Mouse (Mus musculus): ENCODE data around the gene F7.
A peak's percentile ranks its signal among the peaks of the same experiment; 100 is the strongest.

DNA sequence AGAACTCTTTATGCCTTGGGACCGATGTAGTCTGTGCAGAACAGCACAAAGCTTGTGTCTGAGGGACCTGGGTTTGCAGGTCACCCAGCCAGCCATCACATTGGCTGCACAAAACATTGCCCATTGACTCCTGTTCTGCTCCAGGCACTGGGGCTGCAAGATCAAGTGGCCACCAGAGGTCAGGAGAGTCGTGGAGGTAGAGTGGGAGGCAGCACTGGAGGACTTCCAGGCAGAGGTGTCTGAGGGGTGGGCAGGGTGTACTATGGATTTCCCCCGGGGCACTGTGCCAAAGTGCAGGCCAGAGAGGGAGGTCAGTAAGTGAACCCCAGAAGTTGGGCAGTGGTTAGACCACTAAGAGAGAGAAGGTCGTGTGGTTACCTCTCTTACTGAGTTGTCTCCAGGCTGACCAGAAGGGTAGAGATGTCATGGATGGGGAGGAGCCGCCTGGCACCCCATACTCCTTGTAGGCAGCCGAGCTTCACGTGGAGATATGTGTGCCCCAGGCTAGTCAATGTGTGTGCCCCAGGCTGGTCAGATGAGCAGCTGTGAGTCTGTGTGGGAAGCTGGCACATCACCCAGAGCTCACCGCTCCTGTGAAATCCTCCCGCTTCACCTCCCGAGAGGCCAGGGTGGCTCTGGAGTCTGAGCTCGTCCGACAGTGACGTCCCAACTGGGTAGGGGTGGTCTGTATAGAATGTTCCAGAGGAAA, 37.0 kb upstream of the F7 start:
- peak; percentile 47 for TF ChIP-seq CTCF (IDR thresholded peaks at IDR 0.05; ENCODE audit: control insufficient read depth, insufficient read depth, low read length)
- no peak for TF ChIP-seq POLR2A (IDR thresholded peaks at IDR 0.05; ENCODE audit: borderline replicate concordance, control insufficient read depth, low read depth, low read length)
